Mouse (Mus musculus) liver, embryonic 11.5 days (tissue): ENCODE data around the gene Map7d1. TPM values are rescaled to one million over a fixed set of nuclear protein-coding genes. Genes with fewer than 3 reads are reported as not detected.

ENCODE experiments used
- ATAC-seq: fragments of 200-750 bp; cut with Nextera tagmentation; replicated peaks from 2 replicates; pipeline ENCODE4 v1.8.0; 2017; ENCODE audit warnings: moderate number of reproducible peaks, mild to moderate bottlenecking, moderate TSS enrichment, moderate library complexity; ENCODE audit not compliant: low FRiP score
- DNase-seq: peaks from one replicate; pipeline ENCODE4 v3.0.0-alpha.2; 2017; ENCODE audit warnings: low spot score
- H3K27ac ChIP-seq: fragments of 300-500 bp; sonication (generic); 2 replicates; pipeline ENCODE4 v1.5.1; 2014; ENCODE audit warnings: mild to moderate bottlenecking, low read depth, low read length, control low read depth
- H3K27me3 ChIP-seq: fragments of 300-500 bp; sonication (generic); replicated peaks from 2 replicates; pipeline ENCODE4 v1.6.1; 2014; ENCODE audit warnings: low read length, mixed read lengths; ENCODE audit not compliant: control insufficient read depth, insufficient read depth
- H3K36me3 ChIP-seq: fragments of 300-500 bp; sonication (generic); 2 replicates; pipeline ENCODE4 v1.6.1; 2014; ENCODE audit warnings: mild to moderate bottlenecking, low read length, moderate library complexity, mixed read lengths; ENCODE audit not compliant: control insufficient read depth, insufficient read depth
- H3K4me1 ChIP-seq: fragments of 300-500 bp; sonication (generic); replicated peaks from 2 replicates; pipeline ENCODE4 v1.6.1; 2014; ENCODE audit warnings: low read length, mixed read lengths; ENCODE audit not compliant: control insufficient read depth, insufficient read depth
- H3K4me2 ChIP-seq: fragments of 300-500 bp; sonication (generic); 2 replicates; pipeline ENCODE4 v1.6.1; 2014; ENCODE audit warnings: mild to moderate bottlenecking, control low read depth, moderate library complexity
- H3K4me3 ChIP-seq: fragments of 300-500 bp; sonication (generic); 2 replicates; pipeline ENCODE4 v1.5.1; 2014; ENCODE audit warnings: low read depth, low read length, control low read depth
- H3K9ac ChIP-seq: fragments of 300-500 bp; sonication (generic); 2 replicates; pipeline ENCODE4 v1.6.1; 2014; ENCODE audit warnings: low read depth, low read length, control low read depth
- H3K9me3 ChIP-seq: fragments of 300-500 bp; sonication (generic); 2 replicates; pipeline ENCODE4 v1.6.1; 2016; ENCODE audit warnings: low read length, inconsistent platforms, mixed read lengths; ENCODE audit not compliant: control insufficient read depth
- WGBS: fragments of 180-500 bp; shearing (Covaris S2); extraction: QIAGEN DNeasy Blood & Tissue Kit; methylation state at CpG from one replicate; pipeline ENCODE4 v1.1.7; 2014; 5-methylcytosine and 5-hydroxymethylcytosine counted together
- polyA plus RNA-seq: library from polyadenylated mRNA; unstranded; fragments of >200 nt; fragmentation: Nextera tagmentation; extraction: Ambion mirVana; gene quantifications from 2 replicates; pipeline ENCODE4 v1.2.1, GENCODE M21; 2014

Map7d1 gene
- polyA plus RNA-seq, 1 experiment from 2014 or later = 28.9 TPM

DNA sequence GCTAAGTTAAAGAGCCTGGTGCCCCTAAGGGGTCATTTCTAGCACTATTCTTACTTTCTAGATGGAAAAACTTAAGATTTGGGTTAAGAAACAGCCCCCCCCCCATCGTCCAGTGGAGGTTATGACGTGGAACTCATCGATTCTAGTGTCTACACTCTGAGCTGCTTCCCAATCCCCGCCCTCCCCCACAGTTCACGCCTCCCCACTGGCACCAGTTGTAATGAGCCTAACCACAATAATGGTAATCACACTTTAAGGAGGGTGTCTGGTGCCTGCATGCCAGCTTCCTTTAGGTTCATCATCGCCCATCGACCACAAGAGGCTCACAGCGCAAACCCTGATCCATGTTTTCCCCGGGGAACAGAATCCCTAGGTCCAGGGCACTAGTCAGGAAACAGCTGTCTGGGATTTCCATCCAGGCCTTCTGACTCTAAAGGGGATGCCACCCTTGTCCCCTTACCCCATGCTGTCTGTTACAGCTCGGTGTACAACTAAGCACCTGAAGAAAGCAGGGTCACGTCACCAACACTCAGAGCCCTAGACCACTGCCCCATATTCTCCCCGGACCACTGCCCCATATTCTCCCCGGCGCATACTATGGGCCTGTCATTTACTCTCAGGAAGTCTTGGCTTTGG is 2.4 kb downstream of the Map7d1 start:
- DNase-seq (no peak), ATAC-seq (no peak)
- H3K9ac ChIP-seq = no peak overlapping the region
- H3K27ac ChIP-seq = no peak overlapping the region
- 74% methylated on average over 14 of the region's 14 CpGs for WGBS
- H3K4me1 ChIP-seq = peaks cover 34% of the 10 kb centered on the region
- peak overlapping the region; percentile 90 for H3K4me3 ChIP-seq
- no peaks in the 10 kb centered on the region for H3K9me3 ChIP-seq
- no peaks in the 10 kb centered on the region; the same call in 1 of the 2 replicates for H3K36me3 ChIP-seq
- H3K4me2 ChIP-seq = peak overlapping the region; percentile 94
- no peaks in the 10 kb centered on the region for H3K27me3 ChIP-seq

DNA sequence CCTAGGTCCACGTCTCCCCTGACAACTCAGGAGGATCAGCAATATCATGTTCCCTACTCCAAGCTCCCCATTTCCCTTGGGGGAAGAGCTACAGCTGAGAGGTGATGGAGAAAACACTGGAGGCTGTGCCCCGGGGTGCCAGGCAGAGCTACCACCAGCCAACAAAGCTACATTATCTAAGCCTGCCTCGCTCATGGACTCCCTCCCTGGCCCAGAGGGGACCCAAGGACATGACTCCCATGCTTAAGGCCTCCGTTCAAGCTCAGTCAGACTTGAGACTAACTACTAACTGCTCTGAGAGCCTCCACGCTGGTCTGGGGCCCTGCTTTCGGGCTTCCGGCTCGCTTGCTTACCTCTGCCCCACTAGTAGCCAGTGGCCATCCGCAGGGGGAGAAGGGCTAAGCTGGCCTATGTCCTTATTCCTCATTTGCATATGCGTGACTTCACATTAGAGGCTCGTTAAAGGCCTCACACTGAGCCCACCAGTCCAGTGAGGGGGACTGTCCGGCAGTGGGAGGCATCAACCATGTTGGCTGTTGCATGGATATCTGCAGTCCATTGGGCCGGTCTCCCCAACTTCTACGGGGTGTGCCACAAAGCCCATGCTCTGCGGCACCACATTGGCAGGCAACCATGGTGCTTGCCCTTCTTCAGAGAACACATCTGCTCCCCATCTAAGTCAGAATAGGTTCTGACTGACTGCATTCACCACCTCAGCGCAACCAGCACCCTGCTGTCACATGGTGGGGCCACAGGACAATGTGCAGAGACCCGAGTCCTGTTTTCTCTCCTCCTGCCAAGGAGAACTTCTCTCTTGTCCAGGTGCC is 3.5 kb downstream of the Map7d1 start:
- Histone ChIP-seq H3K9me3 (no peaks in the 10 kb centered on the region), H3K36me3 (no peaks in the 10 kb centered on the region; the same call in 1 of the 2 replicates), H3K9ac (no peak overlapping the region), H3K27me3 (no peaks in the 10 kb centered on the region), H3K4me2 (0 out of 2 replicates have a peak overlapping the region, but pooled peaks have one; percentile 5), H3K4me3 (no peak overlapping the region), H3K4me1 (peaks cover 29% of the 10 kb centered on the region), H3K27ac (peak overlapping the region; percentile 22; the same call in 1 of the 2 replicates)
- WGBS = 80% methylated on average over 17 of the region's 17 CpGs
- DNase-seq (no peak), ATAC-seq (no peak)

DNA sequence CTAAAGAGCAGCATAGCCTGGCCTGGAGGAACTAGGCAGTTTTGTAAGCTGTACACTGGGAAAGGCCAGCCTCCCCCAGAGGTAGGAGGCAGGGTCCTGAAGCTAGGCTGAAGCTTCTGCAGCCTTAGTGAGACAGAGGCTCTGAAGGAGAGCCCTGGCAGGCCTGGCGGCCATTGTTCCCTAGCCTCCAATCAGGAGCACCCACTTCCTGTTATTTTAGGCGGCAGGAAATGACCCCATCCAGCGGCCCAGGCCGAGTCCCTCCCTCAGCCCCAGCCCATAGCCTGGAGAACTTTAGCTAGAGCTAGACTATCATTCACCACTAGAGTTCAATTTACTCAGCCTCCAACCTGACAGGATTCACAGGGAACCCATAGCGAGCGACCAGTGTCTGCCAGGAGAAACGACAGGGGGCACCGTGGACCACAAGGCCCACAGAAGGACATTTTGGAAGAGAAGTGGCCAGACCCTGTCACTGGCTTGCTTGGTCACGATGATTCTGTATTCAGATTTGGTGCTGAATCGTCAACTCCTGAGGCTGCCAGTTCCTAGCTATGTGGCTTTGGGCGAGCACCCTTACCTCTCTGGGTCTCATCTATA is 4.4 kb downstream of the Map7d1 start:
- Histone ChIP-seq H3K4me3 (no peak overlapping the region), H3K9ac (no peak overlapping the region), H3K27ac (peak overlapping the region; percentile 2; the same call in 1 of the 2 replicates), H3K9me3 (no peaks in the 10 kb centered on the region), H3K36me3 (no peaks in the 10 kb centered on the region; the same call in 1 of the 2 replicates), H3K4me2 (peak overlapping the region; percentile 3), H3K27me3 (no peaks in the 10 kb centered on the region), H3K4me1 (peaks cover 22% of the 10 kb centered on the region)
- 43% methylated on average over 11 of the region's 11 CpGs for WGBS
- DNase-seq = no peak
- no peak for ATAC-seq

DNA sequence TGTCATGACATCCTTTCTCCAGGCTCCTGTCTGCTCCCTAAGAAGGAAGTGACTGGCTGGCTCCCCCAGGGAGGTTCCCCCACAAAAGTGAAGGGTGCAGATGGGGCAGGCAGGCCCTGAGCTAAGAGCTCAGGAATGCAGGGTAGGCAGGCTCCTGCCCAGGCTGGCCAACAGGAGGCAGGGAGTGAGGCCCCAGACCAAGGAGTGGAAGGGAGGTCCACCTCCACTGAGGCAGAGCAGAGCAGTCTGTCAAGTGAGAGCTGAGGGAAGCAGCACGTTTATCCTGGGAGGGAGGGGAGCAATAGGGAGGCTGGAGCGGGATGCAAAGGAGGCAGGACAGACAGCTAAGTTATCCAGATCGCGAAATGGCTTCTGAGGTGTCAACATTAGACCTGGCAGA is 5.5 kb downstream of the Map7d1 start:
- Histone ChIP-seq H3K9me3 (no peaks in the 10 kb centered on the region), H3K4me3 (no peak overlapping the region), H3K36me3 (peaks cover under 1% of the 10 kb centered on the region), H3K27me3 (no peaks in the 10 kb centered on the region), H3K4me1 (peaks cover 21% of the 10 kb centered on the region), H3K4me2 (no peak overlapping the region), H3K9ac (no peak overlapping the region), H3K27ac (no peak overlapping the region)
- 50% methylated on average over 4 of the region's 4 CpGs for WGBS
- ATAC-seq (no peak), DNase-seq (no peak)

- no peaks in the 10 kb centered on the region for H3K27me3 ChIP-seq
- H3K9ac ChIP-seq = no peak overlapping the region
- H3K4me1 ChIP-seq = peaks cover 10% of the 10 kb centered on the region
- H3K36me3 ChIP-seq = peaks cover 4% of the 10 kb centered on the region
- 52% methylated on average over 11 of the region's 11 CpGs for WGBS
- no peak overlapping the region for H3K4me2 ChIP-seq
- DNase-seq = no peak
- no peak overlapping the region for H3K4me3 ChIP-seq
- no peaks in the 10 kb centered on the region for H3K9me3 ChIP-seq
- no peak for ATAC-seq
- no peak overlapping the region for H3K27ac ChIP-seq
Observed at GRCm38 (mm10) chr4:126248261-126248868, 7.8 kb downstream of the Map7d1 start.

DNA sequence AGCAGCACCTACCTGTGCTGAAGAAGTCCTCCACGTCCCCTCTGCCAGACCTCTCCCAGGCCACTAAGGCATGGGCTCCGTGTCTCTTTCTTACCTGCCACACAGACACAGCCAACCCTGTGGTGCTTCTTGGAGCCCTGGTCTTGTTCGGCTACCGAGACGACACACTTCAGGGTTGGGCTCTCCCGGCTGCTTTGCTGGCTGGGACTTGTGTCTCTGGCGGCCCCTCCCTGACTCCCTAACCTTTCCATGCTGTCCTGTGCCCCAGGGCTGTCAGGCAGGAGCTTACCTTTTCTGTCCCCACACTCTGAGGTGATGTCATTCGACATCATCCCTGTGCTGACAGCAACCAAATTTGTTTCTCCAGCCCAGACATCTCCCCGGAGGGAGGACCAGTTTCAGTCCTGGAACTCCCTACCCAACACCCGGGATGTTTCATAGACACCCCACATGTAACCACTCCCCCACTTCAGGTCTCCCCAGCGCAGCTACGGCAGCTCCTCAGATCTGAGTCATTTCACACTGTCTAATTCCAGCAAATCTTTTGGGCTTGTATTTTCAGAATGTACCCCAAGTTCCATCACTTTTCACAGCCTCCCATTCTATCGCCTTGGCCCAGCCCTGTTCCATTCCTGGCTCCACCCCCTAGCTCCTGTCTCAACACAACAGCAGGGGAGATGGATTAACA is 9.8 kb downstream of the Map7d1 start:
- Histone ChIP-seq H3K9ac (no peak overlapping the region), H3K27ac (no peak overlapping the region), H3K4me3 (no peak overlapping the region), H3K36me3 (peaks cover 4% of the 10 kb centered on the region), H3K4me2 (no peak overlapping the region), H3K4me1 (peaks cover 5% of the 10 kb centered on the region; the same call in 1 of the 2 replicates), H3K27me3 (no peaks in the 10 kb centered on the region), H3K9me3 (no peaks in the 10 kb centered on the region)
- DNase-seq (no peak), ATAC-seq (0 out of 2 replicates have a peak, but pooled peaks have one; percentile 26)
- whole genome bisulfite sequencing = 80% methylated on average over 13 of the region's 13 CpGs

- Histone ChIP-seq H3K9me3 (no peaks in the 10 kb centered on the region), H3K9ac (no peak overlapping the region), H3K36me3 (peaks cover 13% of the 10 kb centered on the region), H3K4me1 (no peaks in the 10 kb centered on the region), H3K4me3 (no peak overlapping the region), H3K4me2 (no peak overlapping the region), H3K27me3 (no peaks in the 10 kb centered on the region), H3K27ac (no peak overlapping the region)
- DNase-seq (no peak), ATAC-seq (no peak)
- WGBS = 88% methylated on average over 6 of the region's 6 CpGs
Observed at GRCm38 (mm10) chr4:126242510-126242909, 13.6 kb downstream of the Map7d1 start.

DNA sequence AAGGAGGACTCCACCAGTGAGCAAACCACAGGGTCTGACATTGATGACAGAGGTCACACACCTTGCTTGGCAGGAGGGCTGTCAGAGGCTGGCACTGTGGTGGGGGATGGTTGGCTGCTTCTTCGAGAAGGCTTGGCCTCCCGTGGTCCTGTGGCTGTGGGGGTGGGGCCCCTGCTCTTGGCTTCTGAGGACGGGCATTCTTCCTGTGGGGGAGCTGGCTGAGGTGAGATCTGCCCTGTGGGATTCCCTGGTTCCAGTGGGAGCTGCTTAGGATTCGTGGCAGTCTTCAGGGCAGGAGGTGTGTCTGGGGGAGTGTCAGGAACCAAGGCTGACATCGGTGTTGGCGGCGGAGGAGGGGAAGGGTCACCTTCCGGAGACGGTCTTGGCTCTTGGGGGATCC is 14.2 kb downstream of the Map7d1 start:
- H3K36me3 ChIP-seq = peaks cover 14% of the 10 kb centered on the region

More for the DNA sequence above, 14.2 kb downstream of the Map7d1 start:
- 55% methylated on average over 9 of the region's 9 CpGs for WGBS
- Histone ChIP-seq H3K27me3 (no peaks in the 10 kb centered on the region), H3K4me2 (no peak overlapping the region), H3K9ac (no peak overlapping the region), H3K4me1 (no peaks in the 10 kb centered on the region), H3K9me3 (no peaks in the 10 kb centered on the region), H3K27ac (no peak overlapping the region), H3K4me3 (no peak overlapping the region)
- no peak for DNase-seq
- no peak for ATAC-seq
